Mouse (Mus musculus): Measurements from ENCODE around the gene Tmco4. TPM values are rescaled to one million over a fixed set of nuclear protein-coding genes. Genes with fewer than 3 reads are reported as not detected.

Tmco4 gene
- polyA plus RNA-seq, 1 experiment from 2014 or later = 1.1 TPM

GRCm38 (mm10) chr4:138976046-138976445 lies 3.4 kb downstream of the Tmco4 start:
- no peaks in the 10 kb centered on the region for H3K36me3 ChIP-seq
- no peak overlapping the region for H3K9ac ChIP-seq
- no peak for ATAC-seq (ENCODE audit: low FRiP score)
- H3K4me1 ChIP-seq = peaks cover 16% of the 10 kb centered on the region
- H3K4me2 ChIP-seq (replicated peaks) = no peak overlapping the region
- no peak overlapping the region for H3K4me3 ChIP-seq
- H3K27ac ChIP-seq = no peak overlapping the region
- 86% methylated on average over 6 of the region's 6 CpGs for WGBS
- H3K27me3 ChIP-seq = peaks cover 3% of the 10 kb centered on the region; the same call in 1 of the 2 replicates
- no peaks in the 10 kb centered on the region for H3K9me3 ChIP-seq (replicated peaks)

GRCm38 (mm10) chr4:138980021-138980420 lies 7.3 kb downstream of the Tmco4 start:
- H3K9me3 ChIP-seq (replicated peaks) = 0 out of 2 replicates have a peak, but pooled peaks cover 2% of the 10 kb centered on the region
- H3K4me1 ChIP-seq = no peaks in the 10 kb centered on the region
- H3K4me3 ChIP-seq = no peak overlapping the region
- H3K27me3 ChIP-seq = no peaks in the 10 kb centered on the region
- no peak overlapping the region for H3K4me2 ChIP-seq (replicated peaks)
- 90% methylated on average over 8 of the region's 8 CpGs for WGBS
- H3K9ac ChIP-seq = no peak overlapping the region
- H3K27ac ChIP-seq = no peak overlapping the region
- ATAC-seq (ENCODE audit: low FRiP score) = no peak
- no peaks in the 10 kb centered on the region for H3K36me3 ChIP-seq

- 0 out of 2 replicates have a peak, but pooled peaks cover 2% of the 10 kb centered on the region for H3K9me3 ChIP-seq (replicated peaks)
- H3K4me1 ChIP-seq = no peaks in the 10 kb centered on the region
- H3K27me3 ChIP-seq = no peaks in the 10 kb centered on the region
- H3K27ac ChIP-seq = no peak overlapping the region
- H3K4me3 ChIP-seq = no peak overlapping the region
- H3K9ac ChIP-seq = no peak overlapping the region
- H3K4me2 ChIP-seq (replicated peaks) = peak overlapping the region; percentile 17; the same call in 1 of the 2 replicates
- H3K36me3 ChIP-seq = no peaks in the 10 kb centered on the region
- ATAC-seq (ENCODE audit: low FRiP score) = no peak
- 26% methylated on average over 12 of the region's 12 CpGs for WGBS
Measured at GRCm38 (mm10) chr4:138980771-138981420, 8.2 kb downstream of the Tmco4 start.

GRCm38 (mm10) chr4:138983422-138983821 lies 10.7 kb downstream of the Tmco4 start:
- Histone ChIP-seq H3K9me3 (replicated peaks) (0 out of 2 replicates have a peak, but pooled peaks cover 2% of the 10 kb centered on the region), H3K27me3 (no peaks in the 10 kb centered on the region), H3K9ac (no peak overlapping the region), H3K27ac (no peak overlapping the region), H3K4me3 (no peak overlapping the region), H3K36me3 (no peaks in the 10 kb centered on the region), H3K4me1 (no peaks in the 10 kb centered on the region), H3K4me2 (replicated peaks) (no peak overlapping the region)
- WGBS = 63% methylated on average over 3 of the region's 3 CpGs
- ATAC-seq (ENCODE audit: low FRiP score) = no peak

- no peak for ATAC-seq (ENCODE audit: low FRiP score)
- no peak overlapping the region for H3K27ac ChIP-seq
- H3K4me1 ChIP-seq = no peaks in the 10 kb centered on the region
- H3K9me3 ChIP-seq (replicated peaks) = 0 out of 2 replicates have a peak, but pooled peaks cover 2% of the 10 kb centered on the region
- 76% methylated on average over 7 of the region's 7 CpGs for WGBS
- H3K4me2 ChIP-seq (replicated peaks) = no peak overlapping the region
- H3K9ac ChIP-seq = no peak overlapping the region
- no peaks in the 10 kb centered on the region for H3K36me3 ChIP-seq
- H3K27me3 ChIP-seq = no peaks in the 10 kb centered on the region
- no peak overlapping the region for H3K4me3 ChIP-seq
Measured at GRCm38 (mm10) chr4:138984744-138985143, 12.1 kb downstream of the Tmco4 start.

- ATAC-seq (ENCODE audit: low FRiP score) = no peak
- Histone ChIP-seq H3K36me3 (no peaks in the 10 kb centered on the region), H3K9ac (no peak overlapping the region), H3K27ac (no peak overlapping the region), H3K4me3 (no peak overlapping the region), H3K4me1 (no peaks in the 10 kb centered on the region), H3K27me3 (no peaks in the 10 kb centered on the region), H3K4me2 (replicated peaks) (no peak overlapping the region), H3K9me3 (replicated peaks) (0 out of 2 replicates have a peak, but pooled peaks cover 2% of the 10 kb centered on the region)
- 22% methylated on average over 5 of the region's 5 CpGs for WGBS
Measured at GRCm38 (mm10) chr4:138986280-138986679, 13.6 kb downstream of the Tmco4 start.

- Histone ChIP-seq H3K27ac (no peak overlapping the region), H3K27me3 (no peaks in the 10 kb centered on the region), H3K4me3 (no peak overlapping the region), H3K9ac (no peak overlapping the region), H3K4me2 (replicated peaks) (no peak overlapping the region), H3K9me3 (replicated peaks) (no peaks in the 10 kb centered on the region), H3K36me3 (no peaks in the 10 kb centered on the region), H3K4me1 (no peaks in the 10 kb centered on the region)
- no peak for ATAC-seq (ENCODE audit: low FRiP score)
- 85% methylated on average over 3 of the region's 3 CpGs for WGBS
Measured at GRCm38 (mm10) chr4:138994389-138994788, 21.7 kb downstream of the Tmco4 start.

- Histone ChIP-seq H3K4me1 (0 out of 2 replicates have a peak, but pooled peaks cover 2% of the 10 kb centered on the region), H3K9ac (no peak overlapping the region), H3K9me3 (replicated peaks) (no peaks in the 10 kb centered on the region), H3K36me3 (no peaks in the 10 kb centered on the region), H3K4me2 (replicated peaks) (no peak overlapping the region), H3K27ac (no peak overlapping the region), H3K4me3 (no peak overlapping the region), H3K27me3 (no peaks in the 10 kb centered on the region)
- ATAC-seq (ENCODE audit: low FRiP score) = no peak
- 84% methylated on average over 5 of the region's 5 CpGs for WGBS
Measured at GRCm38 (mm10) chr4:138996410-138996809, 23.7 kb downstream of the Tmco4 start.

- ATAC-seq (ENCODE audit: low FRiP score) = no peak
- no peaks in the 10 kb centered on the region for H3K27me3 ChIP-seq
- no peaks in the 10 kb centered on the region for H3K9me3 ChIP-seq (replicated peaks)
- no peak overlapping the region for H3K4me2 ChIP-seq (replicated peaks)
- H3K9ac ChIP-seq = no peak overlapping the region
- no peak overlapping the region for H3K4me3 ChIP-seq
- 83% methylated on average over 4 of the region's 4 CpGs for WGBS
- H3K4me1 ChIP-seq = 0 out of 2 replicates have a peak, but pooled peaks cover 2% of the 10 kb centered on the region
- no peaks in the 10 kb centered on the region for H3K36me3 ChIP-seq
- H3K27ac ChIP-seq = no peak overlapping the region
Measured at GRCm38 (mm10) chr4:138997121-138997520, 24.4 kb downstream of the Tmco4 start.

GRCm38 (mm10) chr4:138998611-138999010 lies 25.9 kb downstream of the Tmco4 start:
- 89% methylated on average over 11 of the region's 11 CpGs for WGBS
- H3K27ac ChIP-seq = no peak overlapping the region
- no peaks in the 10 kb centered on the region for H3K9me3 ChIP-seq (replicated peaks)
- H3K4me1 ChIP-seq = 0 out of 2 replicates have a peak, but pooled peaks cover 2% of the 10 kb centered on the region
- H3K4me3 ChIP-seq = no peak overlapping the region
- no peak overlapping the region for H3K4me2 ChIP-seq (replicated peaks)
- ATAC-seq (ENCODE audit: low FRiP score) = no peak
- H3K36me3 ChIP-seq = no peaks in the 10 kb centered on the region
- no peak overlapping the region for H3K9ac ChIP-seq
- no peaks in the 10 kb centered on the region for H3K27me3 ChIP-seq

GRCm38 (mm10) chr4:139001026-139001425 lies 28.3 kb downstream of the Tmco4 start:
- no peak for ATAC-seq (ENCODE audit: low FRiP score)
- no peaks in the 10 kb centered on the region for H3K9me3 ChIP-seq (replicated peaks)
- peaks cover 14% of the 10 kb centered on the region for H3K4me1 ChIP-seq
- H3K27ac ChIP-seq = no peak overlapping the region
- 44% methylated on average over 2 of the region's 2 CpGs for WGBS
- no peaks in the 10 kb centered on the region for H3K27me3 ChIP-seq
- H3K36me3 ChIP-seq = no peaks in the 10 kb centered on the region
- no peak overlapping the region for H3K9ac ChIP-seq
- no peak overlapping the region for H3K4me2 ChIP-seq (replicated peaks)
- H3K4me3 ChIP-seq = no peak overlapping the region

GRCm38 (mm10) chr4:139001433-139001832 lies 28.7 kb downstream of the Tmco4 start:
- Histone ChIP-seq H3K36me3 (no peaks in the 10 kb centered on the region), H3K4me1 (peaks cover 14% of the 10 kb centered on the region), H3K27ac (no peak overlapping the region), H3K9ac (no peak overlapping the region), H3K9me3 (replicated peaks) (no peaks in the 10 kb centered on the region), H3K4me3 (no peak overlapping the region), H3K4me2 (replicated peaks) (no peak overlapping the region), H3K27me3 (no peaks in the 10 kb centered on the region)
- 35% methylated on average over 6 of the region's 6 CpGs for WGBS
- no peak for ATAC-seq (ENCODE audit: low FRiP score)

- no peak overlapping the region for H3K4me2 ChIP-seq (replicated peaks)
- H3K27me3 ChIP-seq = 0 out of 2 replicates have a peak, but pooled peaks cover 2% of the 10 kb centered on the region
- no peak overlapping the region for H3K4me3 ChIP-seq
- 67% methylated on average over 8 of the region's 8 CpGs for WGBS
- H3K36me3 ChIP-seq = no peaks in the 10 kb centered on the region
- no peak for ATAC-seq (ENCODE audit: low FRiP score)
- H3K4me1 ChIP-seq = peaks cover 32% of the 10 kb centered on the region
- no peak overlapping the region for H3K27ac ChIP-seq
- no peak overlapping the region for H3K9ac ChIP-seq
- no peaks in the 10 kb centered on the region for H3K9me3 ChIP-seq (replicated peaks)
Measured at GRCm38 (mm10) chr4:139004067-139004466, 31.4 kb downstream of the Tmco4 start.

All from hindbrain, embryonic 12.5 days (tissue).